Mouse (Mus musculus) hindbrain, embryonic 11.5 days (tissue): ENCODE data around the gene Ndufs1. TPM values are rescaled to one million over a fixed set of nuclear protein-coding genes. Genes with fewer than 3 reads are reported as not detected.

Experiments
- ATAC-seq: fragments of 200-750 bp; cut with Nextera tagmentation; 2 replicates; pipeline ENCODE4 v1.8.0; 2017; ENCODE audit warnings: mild to moderate bottlenecking, moderate TSS enrichment, moderate library complexity; ENCODE audit not compliant: low FRiP score
- DNase-seq: peaks from one replicate; pipeline ENCODE4 v3.0.0-alpha.2; 2015; ENCODE audit warnings: low spot score
- H3K27ac ChIP-seq: fragments of 300-500 bp; sonication (generic); 2 replicates; pipeline ENCODE4 v1.5.1; 2014; ENCODE audit warnings: mild to moderate bottlenecking, low read depth, low read length
- H3K27me3 ChIP-seq: fragments of 300-500 bp; sonication (generic); 2 replicates; pipeline ENCODE4 v1.6.1; 2014; ENCODE audit warnings: mild to moderate bottlenecking, low read length, moderate library complexity, mixed read lengths; ENCODE audit not compliant: control insufficient read depth, insufficient read depth
- H3K36me3 ChIP-seq: fragments of 300-500 bp; sonication (generic); 2 replicates; pipeline ENCODE4 v1.6.1; 2014; ENCODE audit warnings: mild to moderate bottlenecking, low read length, moderate library complexity, mixed read lengths; ENCODE audit not compliant: control insufficient read depth, insufficient read depth
- H3K4me1 ChIP-seq: fragments of 300-500 bp; sonication (generic); replicated peaks from 2 replicates; pipeline ENCODE4 v1.6.1; 2014; ENCODE audit warnings: low read length, mixed read lengths; ENCODE audit not compliant: control insufficient read depth, insufficient read depth
- H3K4me2 ChIP-seq: fragments of 300-500 bp; sonication (generic); replicated peaks from 2 replicates; pipeline ENCODE4 v1.6.1; 2014; ENCODE audit warnings: mild to moderate bottlenecking, low read depth, low read length
- H3K4me3 ChIP-seq: fragments of 300-500 bp; sonication (generic); 2 replicates; pipeline ENCODE4 v1.5.1; 2014; ENCODE audit warnings: low read depth, low read length
- H3K9ac ChIP-seq: fragments of 300-500 bp; sonication (generic); 2 replicates; pipeline ENCODE4 v1.6.1; 2014; ENCODE audit warnings: low read depth, low read length
- H3K9me3 ChIP-seq: fragments of 300-500 bp; sonication (generic); 2 replicates; pipeline ENCODE4 v1.6.1; 2016; ENCODE audit warnings: low read length; ENCODE audit not compliant: control insufficient read depth
- WGBS: fragments of 180-500 bp; shearing (Covaris S2); extraction: QIAGEN DNeasy Blood & Tissue Kit; methylation state at CpG from one replicate; pipeline ENCODE4 v1.1.7; 2014; 5-methylcytosine and 5-hydroxymethylcytosine counted together
- polyA plus RNA-seq: library from polyadenylated mRNA; unstranded; fragments of >200 nt; fragmentation: Nextera tagmentation; extraction: Ambion mirVana; gene quantifications from 2 replicates; pipeline ENCODE4 v1.2.1, GENCODE M21; 2014

Ndufs1 gene
- polyA plus RNA-seq, 1 experiment from 2014 or later, result 135 TPM

GRCm38 (mm10) chr1:63107614-63108327 is 68.9 kb downstream of the Ndufs1 start:
- Histone ChIP-seq H3K36me3 (peaks cover 3% of the 10 kb centered on the region; the same call in 1 of the 2 replicates), H3K27ac (no peak overlapping the region), H3K4me3 (no peak overlapping the region), H3K27me3 (no peaks in the 10 kb centered on the region), H3K4me1 (no peaks in the 10 kb centered on the region; the same call in 1 of the 2 replicates), H3K4me2 (no peak overlapping the region), H3K9ac (no peak overlapping the region), H3K9me3 (no peaks in the 10 kb centered on the region)
- WGBS, result 83% methylated on average over 6 of the region's 6 CpGs
- DNase-seq (no peak), ATAC-seq (no peak)

GRCm38 (mm10) chr1:63102758-63103451 is 73.7 kb downstream of the Ndufs1 start:
- Histone ChIP-seq H3K4me3 (no peak overlapping the region), H3K4me2 (no peak overlapping the region), H3K9me3 (no peaks in the 10 kb centered on the region), H3K4me1 (no peaks in the 10 kb centered on the region), H3K27me3 (no peaks in the 10 kb centered on the region), H3K27ac (no peak overlapping the region), H3K36me3 (peaks cover 8% of the 10 kb centered on the region; the same call in 1 of the 2 replicates), H3K9ac (no peak overlapping the region)
- ATAC-seq, result no peak
- WGBS, result 94% methylated on average over 12 of the region's 12 CpGs
- DNase-seq, result no peak

GRCm38 (mm10) chr1:63100196-63100595 is 76.4 kb downstream of the Ndufs1 start:
- WGBS, result 91% methylated on average over 8 of the region's 8 CpGs

GRCm38 (mm10) chr1:63098831-63099230 is 77.8 kb downstream of the Ndufs1 start:
- Histone ChIP-seq H3K9ac (no peak overlapping the region), H3K4me2 (no peak overlapping the region), H3K9me3 (no peaks in the 10 kb centered on the region), H3K4me1 (no peaks in the 10 kb centered on the region), H3K36me3 (0 out of 2 replicates have a peak, but pooled peaks cover 5% of the 10 kb centered on the region), H3K27ac (no peak overlapping the region), H3K27me3 (no peaks in the 10 kb centered on the region), H3K4me3 (no peak overlapping the region)
- DNase-seq (no peak), ATAC-seq (no peak)
- WGBS, result 90% methylated on average over 4 of the region's 4 CpGs

More at GRCm38 (mm10) chr1:63100196-63100595, 76.4 kb downstream of the Ndufs1 start:
- ATAC-seq (no peak), DNase-seq (no peak)
- Histone ChIP-seq H3K4me3 (no peak overlapping the region), H3K27ac (no peak overlapping the region), H3K4me1 (no peaks in the 10 kb centered on the region), H3K9ac (no peak overlapping the region), H3K4me2 (no peak overlapping the region), H3K27me3 (no peaks in the 10 kb centered on the region), H3K9me3 (no peaks in the 10 kb centered on the region), H3K36me3 (peaks cover 8% of the 10 kb centered on the region; the same call in 1 of the 2 replicates)

- WGBS, result 86% methylated on average over 5 of the region's 5 CpGs
- H3K36me3 ChIP-seq, result peaks cover 15% of the 10 kb centered on the region
Observed at GRCm38 (mm10) chr1:63096071-63096470, 80.6 kb downstream of the Ndufs1 start.

More at GRCm38 (mm10) chr1:63096071-63096470, 80.6 kb downstream of the Ndufs1 start:
- no peaks in the 10 kb centered on the region for H3K27me3 ChIP-seq
- no peak overlapping the region for H3K27ac ChIP-seq
- no peak for DNase-seq
- no peak for ATAC-seq
- H3K4me3 ChIP-seq, result no peak overlapping the region
- H3K4me2 ChIP-seq, result no peak overlapping the region
- H3K4me1 ChIP-seq, result no peaks in the 10 kb centered on the region
- no peak overlapping the region for H3K9ac ChIP-seq
- no peaks in the 10 kb centered on the region for H3K9me3 ChIP-seq

Other genes with a start within 250 kb of the Ndufs1 start
- gene Ino80d, start 62.2 kb downstream of the Ndufs1 start, polyA plus RNA-seq, result 10.5 and 16.8 TPM in 2 replicates
- 511 and 534 TPM in 2 replicates for gene Eef1b2, start within 50 bp of the Ndufs1 start, polyA plus RNA-seq
- gene Gpr1, start 37.7 kb upstream of the Ndufs1 start, polyA plus RNA-seq, result 0.08 and 0.27 TPM in 2 replicates
- 16.1 and 24.7 TPM in 2 replicates for gene Zdbf2, start 96.4 kb upstream of the Ndufs1 start, polyA plus RNA-seq